Mouse (Mus musculus) ES-E14 (cell line): ENCODE results near the gene Zfhx3. TPM values are rescaled to one million over a fixed set of nuclear protein-coding genes. Genes with fewer than 3 reads are reported as not detected.

Source experiments
- DNase-seq: peaks from one replicate; pipeline ENCODE4 v3.0.0-alpha.2; 2013; ENCODE audit warnings: low read depth, low spot score
- H3K27ac ChIP-seq: 2 replicates; pipeline ENCODE4 v1.5.1; 2012; ENCODE audit warnings: low read depth, mild to moderate bottlenecking, low read length, moderate library complexity, mixed read lengths; ENCODE audit not compliant: poor library complexity, insufficient read depth, severe bottlenecking
- H3K36me3 ChIP-seq: 2 replicates; pipeline ENCODE4 v1.6.1; 2012; ENCODE audit warnings: mild to moderate bottlenecking, low read length, moderate library complexity, mixed read lengths; ENCODE audit not compliant: control insufficient read depth, poor library complexity, insufficient read depth, severe bottlenecking
- H3K4me1 ChIP-seq, 2 experiments: fragments of 150-350 bp in 1 of 2; sonication (generic) in 1 of 2; 2 replicates each; pipeline ENCODE4 v1.6.1; 2012; ENCODE audit warnings: low read length in 2 of 2, mild to moderate bottlenecking in 1 of 2, mixed read lengths in 1 of 2; ENCODE audit not compliant: control insufficient read depth in 2 of 2, insufficient read depth in 2 of 2, poor library complexity in 1 of 2
- H3K4me3 ChIP-seq, 2 experiments: fragments of 150-350 bp in 1 of 2; sonication (generic) in 1 of 2; 2 replicates each; pipeline ENCODE4 v1.5.1; 2012; ENCODE audit warnings: low read length in 2 of 2, low read depth in 1 of 2, mild to moderate bottlenecking in 1 of 2, mixed read lengths in 1 of 2; ENCODE audit not compliant: insufficient read depth in 1 of 2, poor library complexity in 1 of 2, severe bottlenecking in 1 of 2
- H3K9ac ChIP-seq: 2 replicates; pipeline ENCODE4 v1.6.1; 2012; ENCODE audit warnings: low read depth, mild to moderate bottlenecking, low read length, mixed read lengths; ENCODE audit not compliant: poor library complexity, insufficient read depth, severe bottlenecking
- H3K9me3 ChIP-seq: fragments of 150-350 bp; sonication (generic); 2 replicates; pipeline ENCODE4 v1.6.1; 2012; ENCODE audit warnings: low read depth, mild to moderate bottlenecking, low read length; ENCODE audit not compliant: control insufficient read depth, insufficient read depth
- CHD2 ChIP-seq: IDR thresholded peaks from 2 replicates; pipeline ENCODE4 v1.6.1; 2014; ENCODE audit warnings: mild to moderate bottlenecking, low read depth, low read length, inconsistent platforms
- HCFC1 ChIP-seq: IDR thresholded peaks from 2 replicates; pipeline ENCODE4 v1.6.1; 2012; ENCODE audit warnings: low read length, inconsistent platforms, borderline replicate concordance; ENCODE audit not compliant: insufficient read depth
- MAFK ChIP-seq: IDR thresholded peaks from 2 replicates; pipeline ENCODE4 v1.6.1; 2014; ENCODE audit warnings: mild to moderate bottlenecking, low read depth, low read length, inconsistent platforms; ENCODE audit not compliant: insufficient read depth
- ZC3H11A ChIP-seq: IDR thresholded peaks from 2 replicates; pipeline ENCODE4 v1.6.1; 2012; ENCODE audit warnings: low read depth, mild to moderate bottlenecking, inconsistent platforms, low read length, borderline replicate concordance
- ZNF384 ChIP-seq: IDR thresholded peaks from 2 replicates; pipeline ENCODE4 v1.6.1; 2012; ENCODE audit warnings: low read depth, low read length, inconsistent platforms
- in situ Hi-C, 2 experiments: fragments of 600-800 bp; cut with MboI; formaldehyde crosslinking; loops; one replicate each; pipeline ENCODE4 v1.15.1; 2025; ENCODE audit warnings: low sequenced_read_pairs in 2 of 2, inconsistent platforms in 1 of 2; ENCODE audit not compliant: unreplicated experiment in 2 of 2
- total RNA-seq: library from RNA; depleted of rRNA; stranded (reverse); fragments of 300-350 nt; gene quantifications from 2 replicates; pipeline ENCODE4 v1.2.3, GENCODE M21; 2012

Gene Zfhx3
- total RNA-seq, 1 experiment: 8.8 TPM

DNA sequence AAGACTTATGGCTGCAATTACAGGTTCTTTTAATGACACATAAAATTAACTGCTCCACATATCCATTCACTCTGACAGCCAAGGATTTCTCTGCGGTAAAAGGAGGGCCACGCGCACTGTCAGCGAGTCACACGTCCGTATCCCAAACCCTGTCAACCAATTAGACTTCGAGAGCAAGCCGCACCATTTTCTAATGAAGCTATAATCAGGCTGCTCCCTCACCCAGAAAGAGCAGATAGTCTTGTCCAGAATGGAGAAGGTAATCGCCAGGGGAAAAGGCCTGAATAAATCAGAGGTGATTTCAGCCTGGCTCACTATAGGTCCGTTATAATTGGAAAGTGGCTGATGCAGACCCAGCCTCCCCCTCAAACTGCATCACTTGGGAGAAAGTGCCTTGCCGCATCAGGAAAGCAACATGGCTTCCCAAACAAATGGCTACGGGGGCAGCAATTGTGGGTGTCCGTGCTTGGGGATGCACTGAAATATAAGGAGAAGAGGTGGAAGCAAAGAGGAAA, 494.9 kb downstream of the Zfhx3 start:
- no peak overlapping the region for H3K27ac ChIP-seq
- H3K4me1 ChIP-seq: no peaks in the 10 kb centered on the region
- H3K9me3 ChIP-seq: no peaks in the 10 kb centered on the region
- no peak for DNase-seq
- in situ Hi-C loops: no loop called here
- no peaks in the 10 kb centered on the region for H3K36me3 ChIP-seq
- H3K9ac ChIP-seq: no peak overlapping the region
- H3K4me3 ChIP-seq: no peak overlapping the region
- no peak for TF ChIP-seq HCFC1
- TF ChIP-seq ZNF384: no peak
- no peak for TF ChIP-seq CHD2
- no peak for TF ChIP-seq MAFK
- no peak for TF ChIP-seq ZC3H11A

DNA sequence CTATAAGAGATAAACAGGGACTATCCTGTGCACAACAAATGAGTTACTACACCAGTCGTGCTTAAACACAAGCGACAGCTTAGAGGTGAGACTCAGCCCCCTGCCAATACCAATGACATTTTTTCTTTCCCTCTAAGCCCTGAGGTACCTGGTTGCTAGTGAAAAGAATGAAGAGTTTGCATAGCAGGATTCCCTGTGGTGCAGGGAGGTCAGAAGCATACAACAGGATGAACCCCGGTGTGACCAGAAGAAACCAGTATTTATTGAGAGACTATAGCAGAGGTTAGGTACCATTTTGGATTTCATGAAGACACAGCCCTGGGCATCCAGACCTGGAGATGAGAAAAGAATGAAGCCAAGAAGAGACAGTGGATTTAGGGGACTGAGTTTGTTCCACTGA, 498.0 kb downstream of the Zfhx3 start:
- Histone ChIP-seq H3K27ac (no peak overlapping the region), H3K9me3 (no peaks in the 10 kb centered on the region), H3K9ac (no peak overlapping the region), H3K4me3 (no peak overlapping the region), H3K36me3 (no peaks in the 10 kb centered on the region), H3K4me1 (no peaks in the 10 kb centered on the region)
- no peak for TF ChIP-seq HCFC1
- TF ChIP-seq CHD2: no peak
- no peak for TF ChIP-seq ZC3H11A
- no peak for TF ChIP-seq ZNF384
- no peak for TF ChIP-seq MAFK
- DNase-seq: no peak
- in situ Hi-C loops: no loop called here

DNA sequence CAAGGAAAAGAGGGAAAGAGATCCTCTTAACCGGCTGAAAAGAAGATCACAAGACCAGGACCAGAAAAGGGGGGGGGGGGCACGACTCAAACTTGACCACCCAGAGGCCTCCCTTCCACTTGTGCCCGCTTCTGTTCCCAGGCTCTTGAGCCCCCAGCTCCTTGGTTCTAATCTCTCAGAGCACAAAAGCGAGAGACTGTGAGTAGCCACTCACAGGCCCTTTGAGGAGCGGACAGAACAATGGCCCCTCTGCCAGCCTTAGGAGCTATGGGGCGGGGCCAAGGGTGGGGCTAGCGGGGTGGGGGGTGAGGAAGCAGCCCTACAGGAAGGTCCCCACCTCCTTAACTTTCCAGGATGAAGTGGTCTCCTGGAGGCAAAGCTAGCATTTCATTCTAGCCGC, 508.4 kb downstream of the Zfhx3 start:
- in situ Hi-C loops: no loop called here
- no peaks in the 10 kb centered on the region for H3K4me1 ChIP-seq
- TF ChIP-seq HCFC1: no peak
- TF ChIP-seq MAFK: no peak
- no peak for TF ChIP-seq ZNF384
- no peak for TF ChIP-seq ZC3H11A
- TF ChIP-seq CHD2: no peak
- H3K27ac ChIP-seq: no peak overlapping the region
- no peak overlapping the region for H3K9ac ChIP-seq
- DNase-seq: no peak
- no peaks in the 10 kb centered on the region for H3K36me3 ChIP-seq
- H3K4me3 ChIP-seq: no peak overlapping the region
- no peaks in the 10 kb centered on the region for H3K9me3 ChIP-seq

DNA sequence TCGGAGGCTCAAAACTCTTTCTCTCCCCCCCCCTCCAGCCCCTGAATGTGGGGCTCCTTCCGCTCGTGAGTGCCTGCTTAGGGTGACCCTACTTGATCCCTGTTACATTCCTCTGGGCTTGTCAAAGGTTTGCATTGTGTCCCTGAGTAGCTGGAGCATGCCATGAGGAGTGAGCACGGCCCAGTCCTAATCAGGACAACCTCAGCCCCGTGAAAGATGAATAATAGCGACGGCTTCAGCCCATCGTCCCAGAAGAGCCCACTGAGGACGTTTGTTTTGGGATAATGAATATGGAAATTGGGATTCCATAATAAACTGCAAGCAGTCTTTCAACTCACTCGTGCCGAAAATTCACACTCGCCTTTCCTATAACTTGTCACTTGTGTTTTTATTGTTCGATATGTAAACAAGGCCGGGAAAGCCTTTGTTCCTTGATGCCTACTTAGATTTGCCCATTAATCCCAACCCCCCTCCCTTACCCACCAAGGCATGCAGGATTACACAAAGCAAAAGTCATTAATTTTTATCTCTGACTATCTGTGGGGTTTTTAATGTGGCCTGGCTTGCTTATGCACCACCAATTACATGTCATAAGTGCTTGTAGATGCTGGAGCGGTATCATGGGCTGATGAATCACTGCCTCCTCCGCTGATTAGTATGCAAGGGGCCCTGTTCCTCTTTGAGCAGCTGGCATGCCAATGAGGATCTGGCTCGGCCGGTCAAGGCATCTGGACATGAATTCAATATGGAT, 512.3 kb downstream of the Zfhx3 start:
- no peaks in the 10 kb centered on the region for H3K4me1 ChIP-seq
- H3K9ac ChIP-seq: no peak overlapping the region
- H3K9me3 ChIP-seq: no peaks in the 10 kb centered on the region
- TF ChIP-seq HCFC1: no peak
- TF ChIP-seq CHD2: no peak
- no peak for TF ChIP-seq ZNF384
- no peak for TF ChIP-seq MAFK
- no peak for TF ChIP-seq ZC3H11A
- no peak for DNase-seq
- H3K4me3 ChIP-seq: no peak overlapping the region
- H3K27ac ChIP-seq: no peak overlapping the region
- no peaks in the 10 kb centered on the region for H3K36me3 ChIP-seq
- in situ Hi-C loops: no loop called here

DNA sequence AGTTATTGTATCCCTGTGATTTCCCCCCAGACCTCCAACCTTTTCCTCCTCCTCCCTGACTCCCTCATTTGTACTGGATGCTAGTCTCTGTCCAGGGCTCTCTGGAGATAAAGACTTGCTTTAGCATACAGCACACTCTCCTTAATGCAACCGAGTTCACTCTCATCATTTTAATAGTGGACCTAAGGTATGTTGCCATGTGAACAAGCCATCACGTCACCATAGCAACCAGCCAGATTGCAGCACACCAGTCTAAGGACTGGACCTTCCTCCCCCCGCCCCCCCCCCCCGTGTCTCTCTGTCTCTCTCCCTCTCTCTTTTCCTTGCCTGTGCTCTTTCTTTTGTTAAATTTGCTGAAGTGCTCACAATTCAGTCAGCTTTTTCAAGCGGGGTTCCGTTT, 524.2 kb downstream of the Zfhx3 start:
- in situ Hi-C loops: no loop called here
- Histone ChIP-seq H3K9ac (no peak overlapping the region), H3K4me3 (no peak overlapping the region), H3K36me3 (no peaks in the 10 kb centered on the region), H3K9me3 (no peaks in the 10 kb centered on the region), H3K27ac (no peak overlapping the region), H3K4me1 (no peaks in the 10 kb centered on the region)
- no peak for DNase-seq
- TF ChIP-seq CHD2 (no peak), MAFK (no peak), ZC3H11A (no peak), HCFC1 (no peak), ZNF384 (no peak)
